Mouse (Mus musculus): ENCODE data around the gene Hsd17b13. TPM values are rescaled to one million over a fixed set of nuclear protein-coding genes. Genes with fewer than 3 reads are reported as not detected.

The Hsd17b13 gene
- total RNA-seq (2023), result not detected

DNA sequence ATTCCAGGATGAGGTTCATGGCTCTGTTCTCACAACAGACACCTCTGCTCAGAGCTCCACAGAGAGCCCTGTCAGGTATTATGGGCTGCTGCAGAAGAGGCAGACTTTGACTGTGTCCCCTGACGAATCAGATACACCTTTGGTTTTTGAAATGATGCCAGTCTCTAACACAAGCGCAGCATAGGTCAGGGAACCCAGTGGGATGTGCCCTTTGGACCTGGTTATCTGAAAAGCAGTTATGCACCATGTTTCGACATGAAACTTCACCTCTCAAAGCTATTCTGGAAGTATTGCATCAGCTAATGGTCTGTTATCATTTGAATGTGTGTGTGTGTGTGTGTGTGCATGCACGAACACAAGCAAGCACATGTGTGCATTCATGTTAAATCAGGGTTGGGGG is at the start of gene Hsd17b13:
Gene Hsd17b13 (minus strand): TSS at position 114 of the 400 bp plus-strand sequence.

DNA sequence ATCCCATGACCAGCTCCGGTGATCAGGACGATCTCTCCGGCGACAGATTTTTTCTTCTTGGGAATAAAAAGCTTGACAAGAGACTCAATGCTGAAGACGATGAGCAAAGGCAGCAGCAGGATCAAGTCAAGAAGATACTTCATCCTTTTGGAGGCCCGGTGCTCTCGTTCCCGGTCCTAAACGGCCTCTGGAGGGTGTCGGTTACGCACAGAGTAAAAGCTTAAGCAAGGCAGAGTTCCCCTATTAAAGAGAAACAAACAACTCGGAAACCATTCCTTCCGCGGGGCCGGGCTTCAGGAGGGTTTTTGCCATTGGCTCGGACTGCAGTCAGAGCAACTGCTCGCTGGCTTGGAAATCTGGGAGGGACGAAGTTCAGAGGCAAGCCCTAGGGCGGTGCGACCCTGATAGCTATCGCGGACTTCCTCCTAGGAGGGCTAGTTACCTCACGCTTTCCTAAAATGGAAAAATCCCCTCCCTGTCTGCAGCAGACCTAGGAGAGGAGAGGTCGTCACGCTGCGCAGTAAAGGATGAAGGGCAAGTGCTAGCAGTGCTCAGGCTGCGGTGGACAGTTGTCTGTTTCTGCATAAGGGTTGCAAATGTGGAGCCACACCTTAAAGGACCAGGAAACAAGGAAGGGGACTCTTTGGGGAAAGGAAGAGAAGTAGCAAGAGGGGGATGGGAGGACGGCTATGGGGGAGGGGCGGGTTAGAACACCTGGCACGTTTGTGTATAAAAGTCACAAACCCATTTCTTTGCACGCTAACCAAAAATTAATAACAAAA is 44.6 kb upstream of the Hsd17b13 start, which contains the start of gene Hsd17b11:
Gene Hsd17b11 (minus strand): TSS at position 323 of the 782 bp plus-strand sequence.

GRCm38 (mm10) chr5:103910748-103911409 is 66.3 kb downstream of the Hsd17b13 start, which contains the start of gene Klhl8:
Gene Klhl8 (minus strand): TSS chr5:103911259.

Other genes with a start within 250 kb of the Hsd17b13 start
- gene Klhl8, start 66.2 kb downstream of the Hsd17b13 start, total RNA-seq (2023), result 4.5 TPM
- gene Hsd17b11, start 44.5 kb upstream of the Hsd17b13 start, total RNA-seq (2023), result 44.3 TPM
- gene Nudt9, start 68.9 kb upstream of the Hsd17b13 start, total RNA-seq (2023), result 34.3 TPM
- not detected for gene Gm17660, start 100.2 kb upstream of the Hsd17b13 start, total RNA-seq (2023)
- not detected for gene Sparcl1, start 136.3 kb upstream of the Hsd17b13 start, total RNA-seq (2023)
- gene Dspp, start 193.3 kb upstream of the Hsd17b13 start, total RNA-seq (2023), result not detected
- not detected for gene Dmp1, start 225.2 kb upstream of the Hsd17b13 start, total RNA-seq (2023)